Mouse (Mus musculus) neural tube, embryonic 12.5 days (tissue): ENCODE data around the gene Jun. TPM values are rescaled to one million over a fixed set of nuclear protein-coding genes. Genes with fewer than 3 reads are reported as not detected.

Source experiments
- ATAC-seq: fragments of 200-750 bp; cut with Nextera tagmentation; 2 replicates; pipeline ENCODE4 v1.8.0; 2017; ENCODE audit warnings: low read depth, mild to moderate bottlenecking, moderate TSS enrichment, moderate library complexity; ENCODE audit not compliant: low FRiP score
- H3K27ac ChIP-seq: fragments of 300-500 bp; sonication (generic); 2 replicates; pipeline ENCODE4 v1.5.1; 2016
- H3K27me3 ChIP-seq: fragments of 300-500 bp; sonication (generic); replicated peaks from 2 replicates; pipeline ENCODE4 v1.6.1; 2016; ENCODE audit warnings: mild to moderate bottlenecking
- H3K36me3 ChIP-seq: fragments of 300-500 bp; sonication (generic); 2 replicates; pipeline ENCODE4 v1.6.1; 2016; ENCODE audit warnings: mild to moderate bottlenecking
- H3K4me1 ChIP-seq: fragments of 300-500 bp; sonication (generic); 2 replicates; pipeline ENCODE4 v1.6.1; 2016
- H3K4me2 ChIP-seq: fragments of 300-500 bp; sonication (generic); replicated peaks from 2 replicates; pipeline ENCODE4 v1.6.1; 2016; ENCODE audit warnings: mild to moderate bottlenecking
- H3K4me3 ChIP-seq: fragments of 300-500 bp; sonication (generic); 2 replicates; pipeline ENCODE4 v1.5.1; 2016
- H3K9ac ChIP-seq: fragments of 300-500 bp; sonication (generic); 2 replicates; pipeline ENCODE4 v1.6.1; 2016; ENCODE audit warnings: mild to moderate bottlenecking
- H3K9me3 ChIP-seq: fragments of 300-500 bp; sonication (generic); 2 replicates; pipeline ENCODE4 v1.6.1; 2016; ENCODE audit warnings: mild to moderate bottlenecking
- WGBS: fragments of 180-500 bp; shearing (Covaris S2); methylation state at CpG from one replicate; pipeline ENCODE4 v1.1.7; 2016; 5-methylcytosine and 5-hydroxymethylcytosine counted together
- polyA plus RNA-seq: library from polyadenylated mRNA; unstranded; fragments of >200 nt; fragmentation: Nextera tagmentation; extraction: Ambion mirVana; gene quantifications from 2 replicates; pipeline ENCODE4 v1.2.1, GENCODE M21; 2016

Jun gene
- polyA plus RNA-seq, 1 experiment from 2014 or later, result 104 TPM

DNA sequence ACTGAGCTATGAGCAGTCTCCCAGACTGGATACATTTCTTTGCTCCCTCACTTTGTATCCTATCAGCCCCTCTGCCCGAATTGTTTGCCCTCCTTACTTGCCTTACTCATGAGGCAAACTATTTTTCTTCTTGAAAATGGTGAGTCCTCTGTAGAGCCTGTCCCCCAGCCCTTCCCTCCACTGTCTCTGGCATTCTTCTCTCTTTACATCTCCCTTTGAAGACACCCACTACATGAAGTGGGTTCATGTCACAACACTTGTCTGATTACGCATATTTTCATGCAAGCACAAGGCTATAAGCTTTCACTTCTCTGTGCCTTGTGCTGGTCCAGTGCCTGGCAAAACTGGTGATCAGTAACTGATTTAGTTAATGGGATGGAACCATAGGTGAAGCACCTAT, 31.8 kb downstream of the Jun start:
- H3K4me3 ChIP-seq, result no peak overlapping the region
- no peak overlapping the region for H3K27ac ChIP-seq
- 81% methylated on average over 2 of the region's 2 CpGs for WGBS
- no peaks in the 10 kb centered on the region for H3K4me1 ChIP-seq
- no peaks in the 10 kb centered on the region for H3K9me3 ChIP-seq
- H3K4me2 ChIP-seq, result no peak overlapping the region
- H3K36me3 ChIP-seq, result no peaks in the 10 kb centered on the region
- H3K27me3 ChIP-seq, result no peaks in the 10 kb centered on the region
- H3K9ac ChIP-seq, result no peak overlapping the region
- ATAC-seq, result no peak

DNA sequence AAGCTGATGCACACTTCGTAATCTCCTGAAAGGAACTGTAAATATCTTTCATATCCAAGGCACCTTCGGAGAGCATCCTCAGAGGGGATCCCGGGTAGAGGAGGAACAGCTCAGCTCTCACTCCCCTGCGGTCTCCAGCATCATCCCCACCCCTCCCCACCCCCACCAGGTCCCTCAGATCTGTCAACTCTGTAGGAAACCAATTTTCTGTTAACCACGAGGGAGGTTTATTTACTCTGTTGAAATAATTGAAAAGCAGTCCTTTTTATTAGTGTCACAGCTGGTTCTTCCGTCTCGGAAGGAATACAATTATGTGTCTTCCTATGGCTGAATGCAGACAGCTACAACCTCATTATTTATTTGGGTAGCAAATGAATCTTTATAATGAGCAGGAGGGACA, 33.8 kb downstream of the Jun start:
- H3K4me1 ChIP-seq, result no peaks in the 10 kb centered on the region
- H3K36me3 ChIP-seq, result no peaks in the 10 kb centered on the region
- peak; percentile 48; the same call in 1 of the 2 replicates for ATAC-seq
- WGBS, result 31% methylated on average over 7 of the region's 7 CpGs
- H3K9me3 ChIP-seq, result no peaks in the 10 kb centered on the region
- H3K9ac ChIP-seq, result no peak overlapping the region
- H3K27ac ChIP-seq, result no peak overlapping the region
- no peak overlapping the region for H3K4me3 ChIP-seq
- H3K4me2 ChIP-seq, result no peak overlapping the region
- H3K27me3 ChIP-seq, result no peaks in the 10 kb centered on the region

DNA sequence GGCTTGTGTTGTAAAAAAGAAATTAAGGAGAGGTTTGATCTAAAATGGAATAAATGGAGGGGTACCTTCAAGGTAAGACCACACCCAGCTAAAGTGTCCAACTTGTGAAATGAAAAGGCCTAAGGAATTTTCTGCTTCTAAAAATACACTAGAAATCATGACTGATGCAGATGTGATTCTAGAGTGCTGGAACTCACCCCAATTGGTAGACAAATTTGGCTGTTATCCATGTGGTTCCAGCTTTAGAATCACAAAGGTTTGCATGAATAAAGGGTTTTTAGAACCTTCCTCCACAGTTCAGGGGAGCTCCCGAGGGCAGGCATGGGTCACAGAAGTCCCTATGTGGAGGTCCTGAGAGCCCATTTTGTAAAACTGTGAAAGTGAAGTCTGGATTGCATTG, 39.3 kb downstream of the Jun start:
- no peaks in the 10 kb centered on the region for H3K9me3 ChIP-seq
- no peaks in the 10 kb centered on the region for H3K27me3 ChIP-seq
- no peaks in the 10 kb centered on the region for H3K36me3 ChIP-seq
- no peak overlapping the region for H3K4me3 ChIP-seq
- WGBS, result 68% methylated on average over 1 of the region's 1 CpGs
- H3K9ac ChIP-seq, result no peak overlapping the region
- ATAC-seq, result no peak
- H3K27ac ChIP-seq, result no peak overlapping the region
- H3K4me2 ChIP-seq, result no peak overlapping the region
- H3K4me1 ChIP-seq, result no peaks in the 10 kb centered on the region

DNA sequence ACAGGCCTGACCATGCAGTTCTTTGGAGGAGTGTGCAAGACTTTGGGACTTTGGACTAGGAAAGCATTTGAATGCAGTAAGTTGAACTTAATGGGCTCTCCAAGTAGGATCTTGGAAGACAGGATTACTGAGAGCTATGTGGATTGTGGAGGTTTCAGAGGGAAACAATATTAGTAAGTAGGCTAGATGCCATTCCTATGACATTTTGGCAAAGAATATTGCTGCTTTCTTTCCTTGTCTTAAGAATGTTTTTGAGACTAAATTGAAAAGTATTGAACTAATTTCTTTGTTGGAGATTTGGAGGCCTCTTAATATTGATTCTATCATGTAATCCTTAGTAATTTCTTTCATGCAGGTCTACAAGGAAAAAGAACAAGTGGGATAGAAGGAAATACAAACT, 39.8 kb downstream of the Jun start:
- Histone ChIP-seq H3K9ac (no peak overlapping the region), H3K27me3 (no peaks in the 10 kb centered on the region), H3K36me3 (no peaks in the 10 kb centered on the region), H3K27ac (no peak overlapping the region), H3K9me3 (no peaks in the 10 kb centered on the region), H3K4me2 (no peak overlapping the region), H3K4me3 (no peak overlapping the region), H3K4me1 (no peaks in the 10 kb centered on the region)
- no peak for ATAC-seq

DNA sequence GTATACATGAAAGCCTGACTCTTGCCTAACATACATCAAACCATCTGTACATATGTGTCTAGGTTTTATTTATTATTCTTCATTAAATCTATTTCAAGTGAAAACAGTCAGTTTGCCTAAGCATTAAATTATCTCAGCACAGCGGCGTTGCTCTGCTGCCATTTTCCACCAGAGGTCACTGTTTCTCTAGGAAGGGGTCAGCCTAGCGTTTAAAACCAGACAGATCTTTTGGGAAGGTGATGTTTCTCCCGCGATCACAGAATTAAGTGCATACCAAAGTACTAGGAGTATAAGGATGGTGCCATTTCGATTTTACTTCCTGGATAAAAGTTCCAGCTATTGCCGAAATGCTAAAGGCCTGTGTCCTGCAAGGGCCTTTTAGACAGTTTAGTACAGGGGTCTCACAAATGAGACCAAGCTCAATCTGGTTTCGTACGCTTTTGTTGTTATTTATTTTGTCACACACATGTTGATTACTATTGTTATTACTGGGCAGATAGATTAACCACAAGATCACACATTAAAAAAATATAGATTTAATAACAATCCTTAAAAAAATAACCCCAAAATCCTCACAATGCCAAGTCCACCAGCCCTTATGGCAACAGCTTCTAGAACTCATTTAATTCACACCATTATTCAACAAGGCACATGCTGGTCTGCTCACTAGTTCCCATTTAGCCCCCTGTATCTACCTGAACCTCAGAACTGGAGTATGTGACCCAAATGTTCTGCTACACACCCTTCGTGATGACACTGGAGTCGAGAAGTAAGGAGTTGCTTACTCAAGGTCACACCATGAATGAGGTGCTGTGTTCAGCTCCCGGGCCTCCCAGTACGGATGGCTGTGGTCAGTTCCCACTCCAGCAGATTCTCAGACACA, 43.6 kb downstream of the Jun start:
- H3K27ac ChIP-seq, result no peak overlapping the region
- H3K9me3 ChIP-seq, result no peaks in the 10 kb centered on the region
- 45% methylated on average over 13 of the region's 13 CpGs for WGBS
- no peak overlapping the region for H3K4me2 ChIP-seq
- H3K4me3 ChIP-seq, result no peak overlapping the region
- H3K27me3 ChIP-seq, result no peaks in the 10 kb centered on the region
- H3K4me1 ChIP-seq, result no peaks in the 10 kb centered on the region
- ATAC-seq, result peak; percentile 78; the same call in 1 of the 2 replicates
- no peaks in the 10 kb centered on the region for H3K36me3 ChIP-seq
- H3K9ac ChIP-seq, result no peak overlapping the region

DNA sequence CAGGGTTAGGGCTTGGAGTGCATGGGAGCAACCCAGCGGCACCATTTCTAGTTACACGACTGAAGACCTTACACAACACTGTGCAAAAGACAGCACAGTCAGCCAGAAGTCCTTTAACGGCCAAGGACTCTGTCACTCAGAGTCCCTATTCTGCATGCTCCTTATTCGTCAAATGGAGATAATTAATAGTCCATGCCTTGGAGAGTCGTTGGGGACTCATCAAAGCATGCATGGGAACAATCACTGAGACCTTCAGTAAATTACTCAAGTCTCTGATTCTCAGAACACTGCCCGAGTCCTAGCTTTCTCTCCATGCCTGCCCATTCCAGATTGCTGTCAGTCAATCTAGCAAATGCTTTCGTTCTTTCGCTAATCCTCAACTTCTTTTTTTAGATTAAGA, 44.3 kb downstream of the Jun start:
- no peaks in the 10 kb centered on the region for H3K4me1 ChIP-seq
- no peak overlapping the region for H3K27ac ChIP-seq
- ATAC-seq, result peak; percentile 52; the same call in 1 of the 2 replicates
- H3K27me3 ChIP-seq, result no peaks in the 10 kb centered on the region
- no peak overlapping the region for H3K4me2 ChIP-seq
- WGBS, result 55% methylated on average over 8 of the region's 8 CpGs
- no peak overlapping the region for H3K4me3 ChIP-seq
- no peaks in the 10 kb centered on the region for H3K36me3 ChIP-seq
- H3K9ac ChIP-seq, result no peak overlapping the region
- no peaks in the 10 kb centered on the region for H3K9me3 ChIP-seq

DNA sequence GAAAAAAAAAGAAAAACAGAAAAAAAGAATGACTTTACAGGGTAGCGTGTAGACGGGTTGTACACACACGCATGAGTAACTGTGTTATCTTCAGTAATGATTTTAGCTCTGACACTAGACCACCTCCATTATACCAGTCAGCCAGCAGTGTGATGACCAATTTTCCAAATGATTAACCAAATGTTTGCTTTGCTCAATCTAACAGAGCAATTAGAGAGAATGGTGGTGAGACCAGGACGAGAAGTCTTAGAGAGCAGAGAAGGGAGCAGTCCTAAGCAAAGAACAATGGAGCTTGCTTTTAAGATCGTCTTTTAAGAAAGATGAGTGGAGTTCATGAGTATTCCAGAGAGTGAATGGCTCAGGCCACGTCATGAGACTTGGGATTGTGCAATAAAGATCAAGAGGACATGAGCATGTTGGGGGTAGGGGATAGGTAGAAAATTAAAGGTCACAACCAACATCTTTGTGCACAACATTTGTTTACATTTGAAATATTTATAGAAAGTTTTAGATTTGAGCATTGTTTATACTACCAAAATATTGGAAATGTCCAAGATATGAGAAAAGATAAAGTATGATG, 46.7 kb downstream of the Jun start:
- Histone ChIP-seq H3K4me3 (no peak overlapping the region), H3K9ac (no peak overlapping the region), H3K27me3 (no peaks in the 10 kb centered on the region), H3K4me2 (no peak overlapping the region), H3K27ac (no peak overlapping the region), H3K4me1 (no peaks in the 10 kb centered on the region), H3K36me3 (no peaks in the 10 kb centered on the region), H3K9me3 (no peaks in the 10 kb centered on the region)
- WGBS, result 73% methylated on average over 6 of the region's 6 CpGs
- no peak for ATAC-seq

DNA sequence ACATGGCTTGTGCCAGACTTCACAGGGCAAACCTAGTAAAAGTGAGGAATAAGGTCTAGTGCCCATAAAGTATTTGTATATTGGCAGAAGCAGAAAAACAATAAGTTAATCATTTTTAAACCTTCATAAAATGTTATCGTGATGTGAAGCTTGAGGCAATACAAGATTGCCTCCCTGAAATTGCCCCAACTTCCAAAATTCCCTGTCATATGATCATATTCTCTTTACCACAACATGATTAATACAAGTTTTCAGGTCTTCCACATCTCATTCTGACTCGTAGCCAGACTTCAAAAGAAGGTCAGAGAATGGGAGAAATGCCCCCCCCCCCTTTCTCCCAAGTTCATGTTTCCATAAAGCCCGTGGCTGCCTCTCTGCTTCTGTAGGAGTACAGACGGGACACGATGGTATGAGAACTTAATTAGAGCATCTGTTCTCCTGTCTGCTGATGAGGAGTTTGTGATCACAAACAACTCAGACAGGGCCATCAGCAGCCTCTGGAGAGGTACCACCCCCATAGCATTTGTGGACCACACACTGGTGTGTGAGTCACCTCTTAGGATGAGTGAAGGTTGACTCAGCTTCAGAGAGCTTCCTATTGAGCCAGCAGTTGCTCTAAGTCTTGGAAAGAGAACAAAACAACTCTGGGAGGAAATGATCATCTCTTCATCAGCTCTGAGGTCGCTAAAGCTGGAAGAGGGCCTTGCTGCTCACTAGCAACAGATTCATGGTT, 50.8 kb downstream of the Jun start:
- H3K4me2 ChIP-seq, result no peak overlapping the region
- H3K36me3 ChIP-seq, result no peaks in the 10 kb centered on the region
- no peak overlapping the region for H3K9ac ChIP-seq
- no peak overlapping the region for H3K4me3 ChIP-seq
- H3K27me3 ChIP-seq, result no peaks in the 10 kb centered on the region
- ATAC-seq, result no peak
- H3K4me1 ChIP-seq, result no peaks in the 10 kb centered on the region
- no peaks in the 10 kb centered on the region for H3K9me3 ChIP-seq
- no peak overlapping the region for H3K27ac ChIP-seq
- 62% methylated on average over 6 of the region's 6 CpGs for WGBS

DNA sequence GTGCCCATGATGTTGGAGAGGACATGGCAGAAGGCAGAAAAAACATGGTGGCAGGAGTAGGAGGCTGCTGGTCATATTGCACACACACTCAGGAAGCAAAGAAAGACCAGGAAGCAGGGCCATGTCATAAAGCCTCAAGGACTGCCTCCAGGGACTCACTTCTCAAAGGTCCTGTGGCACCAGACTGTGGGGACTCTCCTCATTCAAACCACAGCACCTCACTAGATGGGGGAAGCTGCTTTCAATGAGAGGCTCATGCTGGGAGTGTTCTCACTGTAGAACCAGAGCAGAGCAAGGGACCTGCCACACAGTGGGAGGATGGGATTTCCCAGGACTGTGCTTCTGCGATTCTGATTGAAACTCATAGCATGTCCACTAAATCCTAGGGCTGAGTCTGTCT, 51.9 kb downstream of the Jun start:
- no peaks in the 10 kb centered on the region for H3K27me3 ChIP-seq
- no peaks in the 10 kb centered on the region for H3K9me3 ChIP-seq
- no peak overlapping the region for H3K27ac ChIP-seq
- no peaks in the 10 kb centered on the region for H3K4me1 ChIP-seq
- H3K4me3 ChIP-seq, result no peak overlapping the region
- 82% methylated on average over 1 of the region's 1 CpGs for WGBS
- H3K4me2 ChIP-seq, result no peak overlapping the region
- H3K36me3 ChIP-seq, result no peaks in the 10 kb centered on the region
- H3K9ac ChIP-seq, result no peak overlapping the region
- no peak for ATAC-seq

DNA sequence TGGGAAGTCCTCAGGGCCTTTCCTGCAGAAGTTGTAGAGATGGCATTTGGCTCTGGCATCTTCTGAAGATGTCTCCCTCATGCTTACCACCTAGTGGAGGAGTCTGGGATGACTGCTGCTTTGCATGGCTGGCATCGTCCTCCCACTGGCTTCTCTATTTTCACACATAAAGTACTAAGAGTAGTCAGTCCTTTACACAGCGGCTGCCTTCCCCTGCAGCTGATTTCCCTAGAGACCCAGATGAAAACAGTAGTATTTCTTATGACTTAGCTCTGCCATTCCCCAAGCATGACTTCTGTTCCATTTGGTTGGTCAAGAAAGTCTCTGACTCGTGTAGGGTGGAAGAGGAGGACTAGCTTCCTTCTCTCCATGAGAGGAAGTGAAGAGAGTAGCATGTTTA, 52.8 kb downstream of the Jun start:
- Histone ChIP-seq H3K4me1 (no peaks in the 10 kb centered on the region), H3K27ac (no peak overlapping the region), H3K9me3 (no peaks in the 10 kb centered on the region), H3K4me2 (no peak overlapping the region), H3K36me3 (no peaks in the 10 kb centered on the region), H3K27me3 (no peaks in the 10 kb centered on the region), H3K9ac (no peak overlapping the region), H3K4me3 (no peak overlapping the region)
- no peak for ATAC-seq
- WGBS, result 61% methylated on average over 3 of the region's 3 CpGs
